Mouse (Mus musculus): ENCODE results near the gene Bicd2. TPM values are rescaled to one million over a fixed set of nuclear protein-coding genes. Genes with fewer than 3 reads are reported as not detected.

Gene Bicd2
- total RNA-seq, 1 experiment, result 25.5 TPM

DNA sequence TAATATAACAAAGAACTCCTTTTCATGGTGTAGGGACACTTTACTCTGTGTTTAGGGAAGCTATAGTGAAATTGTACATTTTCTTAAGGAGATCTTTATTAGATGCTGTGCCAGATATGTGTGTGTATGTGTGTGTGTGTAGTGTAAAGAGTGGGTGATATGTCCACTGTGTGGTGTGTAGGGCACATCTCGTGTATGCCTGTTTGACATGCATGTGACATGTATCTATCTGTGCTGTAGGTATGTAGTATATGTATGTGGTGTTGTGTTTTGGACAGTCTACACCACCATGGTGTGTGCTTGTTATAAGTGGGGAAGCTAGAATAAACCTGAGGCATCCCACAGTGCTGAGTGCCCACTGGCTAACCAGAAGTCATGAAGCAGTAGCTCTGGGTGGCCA, 20.9 kb upstream of the Bicd2 start:
- H3K27ac ChIP-seq (ENCODE audit: insufficient read depth, low read depth, low read length, poor library complexity, severe bottlenecking), result no peak overlapping the region
- in situ Hi-C loops (cut with MboI; ENCODE audit: low sequenced_read_pairs in 2 of 2, unreplicated experiment in 2 of 2), result no loop called here
- no peak for DNase-seq (ENCODE audit: low read depth, low spot score)
- TF ChIP-seq ZC3H11A (IDR thresholded peaks at IDR 0.05; ENCODE audit: borderline replicate concordance, low read depth, low read length) (no peak), HCFC1 (IDR thresholded peaks at IDR 0.05; ENCODE audit: borderline replicate concordance, insufficient read depth, low read length) (no peak), ZNF384 (IDR thresholded peaks at IDR 0.05; ENCODE audit: low read depth, low read length) (no peak), MAFK (IDR thresholded peaks at IDR 0.05; ENCODE audit: insufficient read depth, low read depth, low read length) (no peak), CHD2 (IDR thresholded peaks at IDR 0.05; ENCODE audit: low read depth, low read length) (no peak)
- no peak overlapping the region for H3K9ac ChIP-seq (ENCODE audit: insufficient read depth, low read depth, low read length, poor library complexity, severe bottlenecking)
- H3K4me3 ChIP-seq (ENCODE audit: insufficient read depth in 1 of 2, low read depth in 1 of 2, low read length in 2 of 2, poor library complexity in 1 of 2, severe bottlenecking in 1 of 2), result no peak overlapping the region
- H3K36me3 ChIP-seq (ENCODE audit: control insufficient read depth, insufficient read depth, low read length, poor library complexity, severe bottlenecking), result no peaks in the 10 kb centered on the region
- 0 out of 4 replicates have a peak, but pooled peaks cover 0 to 2% of the 10 kb centered on the region in 2 experiments for H3K4me1 ChIP-seq (ENCODE audit: control insufficient read depth in 2 of 2, insufficient read depth in 2 of 2, low read length in 2 of 2, poor library complexity in 1 of 2)
- H3K9me3 ChIP-seq (ENCODE audit: control insufficient read depth, insufficient read depth, low read depth, low read length), result no peaks in the 10 kb centered on the region

DNA sequence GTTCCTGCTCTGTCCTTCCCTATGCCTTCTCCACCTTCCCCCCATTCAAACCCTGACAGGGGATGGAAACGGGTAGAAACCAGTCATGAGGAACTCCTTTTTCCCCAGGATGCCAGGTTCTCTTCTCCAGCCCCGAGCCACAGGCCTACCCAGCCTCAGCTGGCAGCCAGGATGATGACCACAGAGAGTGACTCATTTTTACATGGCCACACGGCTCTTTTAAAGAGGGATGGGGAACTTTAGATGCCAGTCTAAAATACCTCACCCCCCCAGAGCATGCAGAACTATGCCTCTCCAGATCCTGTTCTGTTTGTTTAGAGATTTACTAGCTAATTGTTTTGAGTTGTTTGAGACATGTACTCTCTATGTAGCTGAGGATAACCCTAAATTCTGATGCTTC, 19.9 kb upstream of the Bicd2 start:
- Histone ChIP-seq H3K4me1 (ENCODE audit: control insufficient read depth in 2 of 2, insufficient read depth in 2 of 2, low read length in 2 of 2, poor library complexity in 1 of 2) (0 out of 4 replicates have a peak, but pooled peaks cover 0 to 2% of the 10 kb centered on the region in 2 experiments), H3K9me3 (ENCODE audit: control insufficient read depth, insufficient read depth, low read depth, low read length) (no peaks in the 10 kb centered on the region), H3K4me3 (ENCODE audit: insufficient read depth in 1 of 2, low read depth in 1 of 2, low read length in 2 of 2, poor library complexity in 1 of 2, severe bottlenecking in 1 of 2) (no peak overlapping the region), H3K27ac (ENCODE audit: insufficient read depth, low read depth, low read length, poor library complexity, severe bottlenecking) (no peak overlapping the region), H3K9ac (ENCODE audit: insufficient read depth, low read depth, low read length, poor library complexity, severe bottlenecking) (no peak overlapping the region), H3K36me3 (ENCODE audit: control insufficient read depth, insufficient read depth, low read length, poor library complexity, severe bottlenecking) (no peaks in the 10 kb centered on the region)
- no peak for DNase-seq (ENCODE audit: low read depth, low spot score)
- in situ Hi-C loops (cut with MboI; ENCODE audit: low sequenced_read_pairs in 2 of 2, unreplicated experiment in 2 of 2), result no loop called here
- no peak for TF ChIP-seq ZNF384 (IDR thresholded peaks at IDR 0.05; ENCODE audit: low read depth, low read length)
- no peak for TF ChIP-seq ZC3H11A (IDR thresholded peaks at IDR 0.05; ENCODE audit: borderline replicate concordance, low read depth, low read length)

DNA sequence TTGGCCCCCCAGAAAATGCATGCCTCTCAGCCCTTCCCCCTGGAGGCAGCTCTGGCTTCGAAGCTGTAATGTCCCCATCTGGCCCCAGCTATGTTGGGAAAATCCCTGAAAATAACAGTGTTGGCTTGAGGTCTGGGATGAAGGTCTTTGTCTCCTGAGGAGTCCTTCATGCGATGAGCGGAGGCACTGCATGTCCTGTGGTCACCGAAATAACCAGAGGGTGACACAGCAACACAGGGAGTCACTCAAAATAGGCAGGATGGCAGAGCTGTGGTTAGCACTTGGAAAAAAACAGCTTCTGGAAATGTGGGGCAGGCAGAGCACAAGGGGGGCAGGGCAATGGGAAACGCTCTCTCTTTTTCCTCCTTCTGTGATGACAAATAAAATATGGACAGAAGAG, 19.2 kb upstream of the Bicd2 start:
- TF ChIP-seq CHD2 (IDR thresholded peaks at IDR 0.05; ENCODE audit: low read depth, low read length), result no peak
- TF ChIP-seq HCFC1 (IDR thresholded peaks at IDR 0.05; ENCODE audit: borderline replicate concordance, insufficient read depth, low read length), result no peak
- TF ChIP-seq ZC3H11A (IDR thresholded peaks at IDR 0.05; ENCODE audit: borderline replicate concordance, low read depth, low read length), result no peak
- TF ChIP-seq MAFK (IDR thresholded peaks at IDR 0.05; ENCODE audit: insufficient read depth, low read depth, low read length), result no peak
- TF ChIP-seq ZNF384 (IDR thresholded peaks at IDR 0.05; ENCODE audit: low read depth, low read length), result no peak

DNA sequence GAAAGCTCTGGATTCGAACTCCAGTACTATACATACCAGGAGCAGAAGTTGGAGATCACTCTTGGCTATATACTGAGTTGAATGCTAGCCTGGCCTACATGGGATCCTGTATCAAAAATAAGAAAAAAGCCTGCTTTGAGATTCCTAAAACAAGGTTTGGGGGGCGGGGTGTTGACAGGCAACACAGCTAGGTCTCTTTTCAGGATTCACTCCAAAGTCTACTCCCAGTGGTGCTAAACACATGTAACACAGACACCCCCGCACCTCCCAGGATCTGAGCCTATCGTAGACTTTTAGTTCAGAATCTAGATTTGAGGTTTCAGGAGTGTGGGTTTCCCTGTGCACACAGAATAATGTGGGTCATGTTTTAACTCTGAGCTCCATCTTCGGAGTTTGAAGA, 18.6 kb upstream of the Bicd2 start:
- Histone ChIP-seq H3K9me3 (ENCODE audit: control insufficient read depth, insufficient read depth, low read depth, low read length) (no peaks in the 10 kb centered on the region), H3K9ac (ENCODE audit: insufficient read depth, low read depth, low read length, poor library complexity, severe bottlenecking) (no peak overlapping the region), H3K4me3 (ENCODE audit: insufficient read depth in 1 of 2, low read depth in 1 of 2, low read length in 2 of 2, poor library complexity in 1 of 2, severe bottlenecking in 1 of 2) (no peak overlapping the region), H3K36me3 (ENCODE audit: control insufficient read depth, insufficient read depth, low read length, poor library complexity, severe bottlenecking) (no peaks in the 10 kb centered on the region), H3K27ac (ENCODE audit: insufficient read depth, low read depth, low read length, poor library complexity, severe bottlenecking) (no peak overlapping the region), H3K4me1 (ENCODE audit: control insufficient read depth in 2 of 2, insufficient read depth in 2 of 2, low read length in 2 of 2, poor library complexity in 1 of 2) (0 out of 4 replicates have a peak, but pooled peaks cover 0 to 2% of the 10 kb centered on the region in 2 experiments)
- in situ Hi-C loops (cut with MboI; ENCODE audit: low sequenced_read_pairs in 2 of 2, unreplicated experiment in 2 of 2), result no loop called here
- DNase-seq (ENCODE audit: low read depth, low spot score), result no peak
- TF ChIP-seq ZC3H11A (IDR thresholded peaks at IDR 0.05; ENCODE audit: borderline replicate concordance, low read depth, low read length) (no peak), HCFC1 (IDR thresholded peaks at IDR 0.05; ENCODE audit: borderline replicate concordance, insufficient read depth, low read length) (no peak), ZNF384 (IDR thresholded peaks at IDR 0.05; ENCODE audit: low read depth, low read length) (no peak), CHD2 (IDR thresholded peaks at IDR 0.05; ENCODE audit: low read depth, low read length) (no peak), MAFK (IDR thresholded peaks at IDR 0.05; ENCODE audit: insufficient read depth, low read depth, low read length) (no peak)

More for the DNA sequence above, 19.2 kb upstream of the Bicd2 start:
- Histone ChIP-seq H3K4me1 (ENCODE audit: control insufficient read depth in 2 of 2, insufficient read depth in 2 of 2, low read length in 2 of 2, poor library complexity in 1 of 2) (0 out of 4 replicates have a peak, but pooled peaks cover 0 to 2% of the 10 kb centered on the region in 2 experiments), H3K36me3 (ENCODE audit: control insufficient read depth, insufficient read depth, low read length, poor library complexity, severe bottlenecking) (no peaks in the 10 kb centered on the region), H3K27ac (ENCODE audit: insufficient read depth, low read depth, low read length, poor library complexity, severe bottlenecking) (no peak overlapping the region), H3K4me3 (ENCODE audit: insufficient read depth in 1 of 2, low read depth in 1 of 2, low read length in 2 of 2, poor library complexity in 1 of 2, severe bottlenecking in 1 of 2) (no peak overlapping the region), H3K9ac (ENCODE audit: insufficient read depth, low read depth, low read length, poor library complexity, severe bottlenecking) (no peak overlapping the region), H3K9me3 (ENCODE audit: control insufficient read depth, insufficient read depth, low read depth, low read length) (no peaks in the 10 kb centered on the region)
- in situ Hi-C loops (cut with MboI; ENCODE audit: low sequenced_read_pairs in 2 of 2, unreplicated experiment in 2 of 2), result no loop called here
- DNase-seq (ENCODE audit: low read depth, low spot score), result no peak

DNA sequence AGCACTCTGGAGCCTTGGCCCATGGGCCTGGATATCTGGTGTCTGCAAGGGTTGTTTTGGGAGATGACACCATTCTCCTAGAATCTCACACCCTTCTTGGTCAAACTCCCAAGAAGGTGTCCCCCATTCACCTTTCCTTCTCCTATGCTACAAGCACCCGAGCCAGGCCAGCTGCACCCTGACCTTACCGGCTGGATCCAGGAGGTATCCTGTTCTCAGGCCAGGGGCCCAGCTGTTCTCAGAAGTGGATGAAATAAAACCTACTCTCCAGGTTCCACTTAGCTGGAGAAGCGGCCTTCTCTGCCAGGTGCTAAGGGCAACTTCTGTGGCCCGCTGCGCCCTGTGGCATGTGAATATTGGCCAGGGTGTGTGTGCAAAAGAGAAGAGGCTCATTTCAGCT, 16.5 kb upstream of the Bicd2 start:
- Histone ChIP-seq H3K9ac (ENCODE audit: insufficient read depth, low read depth, low read length, poor library complexity, severe bottlenecking) (no peak overlapping the region), H3K27ac (ENCODE audit: insufficient read depth, low read depth, low read length, poor library complexity, severe bottlenecking) (no peak overlapping the region), H3K36me3 (ENCODE audit: control insufficient read depth, insufficient read depth, low read length, poor library complexity, severe bottlenecking) (no peaks in the 10 kb centered on the region), H3K9me3 (ENCODE audit: control insufficient read depth, insufficient read depth, low read depth, low read length) (no peaks in the 10 kb centered on the region), H3K4me3 (ENCODE audit: insufficient read depth in 1 of 2, low read depth in 1 of 2, low read length in 2 of 2, poor library complexity in 1 of 2, severe bottlenecking in 1 of 2) (no peak overlapping the region), H3K4me1 (ENCODE audit: control insufficient read depth in 2 of 2, insufficient read depth in 2 of 2, low read length in 2 of 2, poor library complexity in 1 of 2) (0 out of 4 replicates have a peak, but pooled peaks cover 0 to under 1% of the 10 kb centered on the region in 2 experiments)
- no peak for DNase-seq (ENCODE audit: low read depth, low spot score)
- in situ Hi-C loops (cut with MboI; ENCODE audit: low sequenced_read_pairs in 2 of 2, unreplicated experiment in 2 of 2), result no loop called here
- TF ChIP-seq ZC3H11A (IDR thresholded peaks at IDR 0.05; ENCODE audit: borderline replicate concordance, low read depth, low read length) (no peak), MAFK (IDR thresholded peaks at IDR 0.05; ENCODE audit: insufficient read depth, low read depth, low read length) (no peak), ZNF384 (IDR thresholded peaks at IDR 0.05; ENCODE audit: low read depth, low read length) (no peak), HCFC1 (IDR thresholded peaks at IDR 0.05; ENCODE audit: borderline replicate concordance, insufficient read depth, low read length) (no peak), CHD2 (IDR thresholded peaks at IDR 0.05; ENCODE audit: low read depth, low read length) (no peak)
